Mouse (Mus musculus) lung, embryonic 14.5 days (tissue): ENCODE results near the gene Inf2. TPM values are rescaled to one million over a fixed set of nuclear protein-coding genes. Genes with fewer than 3 reads are reported as not detected.
A peak's percentile ranks its signal among the peaks of the same experiment; 100 is the strongest.

Experiments
- ATAC-seq: fragments of 200-750 bp; cut with Nextera tagmentation; 2 replicates; pipeline ENCODE4 v1.8.0; 2017; ENCODE audit warnings: mild to moderate bottlenecking, moderate TSS enrichment, moderate library complexity; ENCODE audit not compliant: insufficient read depth
- DNase-seq: peaks from one replicate; pipeline ENCODE4 v3.0.0-alpha.2; 2015
- H3K27ac ChIP-seq: fragments of 300-500 bp; sonication (generic); 2 replicates; pipeline ENCODE4 v1.5.1; 2014; ENCODE audit warnings: low read depth, mild to moderate bottlenecking, moderate library complexity
- H3K27me3 ChIP-seq: fragments of 300-500 bp; sonication (generic); 2 replicates; pipeline ENCODE4 v1.6.1; 2014; ENCODE audit warnings: low read length, control low read depth; ENCODE audit not compliant: insufficient read depth
- H3K36me3 ChIP-seq: fragments of 300-500 bp; sonication (generic); 2 replicates; pipeline ENCODE4 v1.6.1; 2014; ENCODE audit warnings: control low read depth; ENCODE audit not compliant: insufficient read depth
- H3K4me1 ChIP-seq: fragments of 300-500 bp; sonication (generic); 2 replicates; pipeline ENCODE4 v1.6.1; 2014; ENCODE audit warnings: antibody characterized with exemption, control low read depth; ENCODE audit not compliant: insufficient read depth
- H3K4me2 ChIP-seq: fragments of 300-500 bp; sonication (generic); 2 replicates; pipeline ENCODE4 v1.6.1; 2014; ENCODE audit warnings: mild to moderate bottlenecking
- H3K4me3 ChIP-seq: fragments of 300-500 bp; sonication (generic); 2 replicates; pipeline ENCODE4 v1.5.1; 2014; ENCODE audit warnings: low read depth, low read length
- H3K9ac ChIP-seq: fragments of 300-500 bp; sonication (generic); 2 replicates; pipeline ENCODE4 v1.6.1; 2014
- H3K9me3 ChIP-seq: fragments of 300-500 bp; sonication (generic); 2 replicates; pipeline ENCODE4 v1.6.1; 2016; ENCODE audit warnings: low read depth, low read length, control low read depth
- CTCF ChIP-seq: IDR thresholded peaks from 2 replicates; pipeline ENCODE4 v1.5.1; 2016; ENCODE audit warnings: antibody characterized with exemption, low read depth
- WGBS: fragments of 180-500 bp; shearing (Covaris S2); extraction: QIAGEN DNeasy Blood & Tissue Kit; methylation state at CpG from one replicate; pipeline ENCODE4 v1.1.7; 2014; 5-methylcytosine and 5-hydroxymethylcytosine counted together
- polyA plus RNA-seq: library from polyadenylated mRNA; unstranded; fragments of >200 nt; fragmentation: Nextera tagmentation; extraction: Ambion mirVana; gene quantifications from 2 replicates; pipeline ENCODE4 v1.2.1, GENCODE M21; 2014

Gene Inf2
- polyA plus RNA-seq, 1 experiment from 2014 or later = 5.2 TPM

DNA sequence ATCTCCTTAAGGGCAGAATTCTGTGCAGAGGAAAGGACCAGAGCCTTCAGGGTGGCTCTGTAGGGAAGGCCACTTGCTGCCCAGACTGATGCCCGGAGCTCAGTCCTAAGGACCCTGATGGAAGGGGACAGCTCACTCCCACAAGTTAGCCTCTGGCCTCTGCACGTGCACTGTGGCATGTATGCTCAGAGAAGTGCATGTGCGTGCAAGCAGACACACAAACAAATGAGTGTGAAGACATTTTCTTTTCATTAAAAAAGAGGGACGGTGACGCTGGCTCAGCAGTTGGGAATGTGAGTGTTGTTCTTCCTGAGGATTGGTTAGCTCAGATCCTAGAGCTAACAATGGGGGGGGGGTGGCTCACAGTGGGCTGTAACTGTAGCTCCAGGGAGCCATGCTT is 9.2 kb upstream of the Inf2 start:
- Histone ChIP-seq H3K27ac (no peak overlapping the region), H3K9me3 (no peaks in the 10 kb centered on the region), H3K36me3 (no peaks in the 10 kb centered on the region), H3K4me1 (peaks cover 14% of the 10 kb centered on the region), H3K27me3 (no peaks in the 10 kb centered on the region), H3K9ac (no peak overlapping the region), H3K4me3 (no peak overlapping the region), H3K4me2 (no peak overlapping the region)
- WGBS = 37% methylated on average over 5 of the region's 5 CpGs
- TF ChIP-seq CTCF = no peak
- DNase-seq (no peak), ATAC-seq (no peak)

GRCm38 (mm10) chr12:112579926-112580325 is 8.7 kb upstream of the Inf2 start:
- no peak for TF ChIP-seq CTCF
- Histone ChIP-seq H3K4me1 (peaks cover 14% of the 10 kb centered on the region), H3K9ac (no peak overlapping the region), H3K36me3 (no peaks in the 10 kb centered on the region), H3K4me2 (no peak overlapping the region), H3K27me3 (no peaks in the 10 kb centered on the region), H3K27ac (no peak overlapping the region), H3K4me3 (no peak overlapping the region), H3K9me3 (no peaks in the 10 kb centered on the region)
- DNase-seq = no peak
- 69% methylated on average over 8 of the region's 8 CpGs for WGBS
- ATAC-seq = no peak

DNA sequence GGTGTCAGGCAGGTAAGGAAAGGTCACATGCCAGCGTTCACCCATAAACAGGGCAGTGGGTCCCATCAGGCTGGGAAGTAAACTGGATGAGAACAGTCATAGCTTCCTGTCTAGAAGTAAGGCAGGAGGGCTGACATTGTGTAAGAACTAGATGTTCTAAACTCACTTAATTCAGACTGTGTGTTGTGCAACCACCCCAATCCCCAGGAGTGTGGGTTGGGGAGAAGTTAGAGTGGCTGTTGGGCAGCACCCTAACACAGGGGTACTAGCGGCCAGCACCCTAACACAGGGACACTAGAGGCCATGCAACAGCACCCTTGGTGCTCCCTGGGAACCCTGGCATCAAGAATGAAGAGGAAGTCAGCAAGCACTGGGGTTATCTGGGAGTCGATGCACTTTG is 7.5 kb upstream of the Inf2 start:
- Histone ChIP-seq H3K4me1 (peaks cover 11% of the 10 kb centered on the region), H3K27ac (no peak overlapping the region), H3K9ac (no peak overlapping the region), H3K4me3 (no peak overlapping the region), H3K4me2 (no peak overlapping the region), H3K36me3 (no peaks in the 10 kb centered on the region), H3K27me3 (no peaks in the 10 kb centered on the region), H3K9me3 (no peaks in the 10 kb centered on the region)
- TF ChIP-seq CTCF = no peak
- DNase-seq (no peak), ATAC-seq (no peak)
- WGBS = 66% methylated on average over 3 of the region's 3 CpGs

DNA sequence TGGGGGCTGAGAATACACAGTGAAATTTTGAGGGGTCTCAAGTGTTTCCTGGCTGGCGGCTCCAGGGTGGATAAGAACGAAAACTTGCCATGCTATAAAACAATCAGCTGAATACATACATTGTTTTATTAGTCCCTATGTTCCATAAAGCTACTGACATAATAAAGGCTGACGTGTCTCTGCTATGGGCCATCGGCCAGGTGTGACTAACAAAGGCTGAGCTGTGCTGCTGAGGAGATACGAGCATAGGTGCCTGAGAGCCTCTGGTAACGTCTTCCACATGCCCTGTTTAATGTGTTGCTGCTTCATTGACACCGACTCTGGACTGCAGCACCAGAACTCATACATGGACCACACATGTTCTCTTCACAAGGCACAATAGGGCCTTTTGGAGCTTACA is 3.6 kb upstream of the Inf2 start:
- TF ChIP-seq CTCF = no peak
- DNase-seq (no peak), ATAC-seq (no peak)
- H3K36me3 ChIP-seq = no peaks in the 10 kb centered on the region
- no peak overlapping the region for H3K4me3 ChIP-seq
- no peaks in the 10 kb centered on the region for H3K9me3 ChIP-seq
- H3K27ac ChIP-seq = no peak overlapping the region
- H3K4me1 ChIP-seq = 0 out of 2 replicates have a peak, but pooled peaks cover 3% of the 10 kb centered on the region
- H3K27me3 ChIP-seq = 0 out of 2 replicates have a peak, but pooled peaks cover 6% of the 10 kb centered on the region
- WGBS = 69% methylated on average over 7 of the region's 7 CpGs
- no peak overlapping the region for H3K9ac ChIP-seq
- no peak overlapping the region for H3K4me2 ChIP-seq

GRCm38 (mm10) chr12:112585924-112586538 is 2.6 kb upstream of the Inf2 start:
- DNase-seq (no peak), ATAC-seq (no peak)
- TF ChIP-seq CTCF = no peak
- H3K9ac ChIP-seq = no peak overlapping the region
- H3K4me2 ChIP-seq = no peak overlapping the region
- H3K4me1 ChIP-seq = 0 out of 2 replicates have a peak, but pooled peaks cover 3% of the 10 kb centered on the region
- H3K9me3 ChIP-seq = no peaks in the 10 kb centered on the region
- WGBS = 73% methylated on average over 7 of the region's 7 CpGs
- no peaks in the 10 kb centered on the region for H3K36me3 ChIP-seq
- no peak overlapping the region for H3K27ac ChIP-seq
- 0 out of 2 replicates have a peak, but pooled peaks cover 6% of the 10 kb centered on the region for H3K27me3 ChIP-seq
- H3K4me3 ChIP-seq = no peak overlapping the region

DNA sequence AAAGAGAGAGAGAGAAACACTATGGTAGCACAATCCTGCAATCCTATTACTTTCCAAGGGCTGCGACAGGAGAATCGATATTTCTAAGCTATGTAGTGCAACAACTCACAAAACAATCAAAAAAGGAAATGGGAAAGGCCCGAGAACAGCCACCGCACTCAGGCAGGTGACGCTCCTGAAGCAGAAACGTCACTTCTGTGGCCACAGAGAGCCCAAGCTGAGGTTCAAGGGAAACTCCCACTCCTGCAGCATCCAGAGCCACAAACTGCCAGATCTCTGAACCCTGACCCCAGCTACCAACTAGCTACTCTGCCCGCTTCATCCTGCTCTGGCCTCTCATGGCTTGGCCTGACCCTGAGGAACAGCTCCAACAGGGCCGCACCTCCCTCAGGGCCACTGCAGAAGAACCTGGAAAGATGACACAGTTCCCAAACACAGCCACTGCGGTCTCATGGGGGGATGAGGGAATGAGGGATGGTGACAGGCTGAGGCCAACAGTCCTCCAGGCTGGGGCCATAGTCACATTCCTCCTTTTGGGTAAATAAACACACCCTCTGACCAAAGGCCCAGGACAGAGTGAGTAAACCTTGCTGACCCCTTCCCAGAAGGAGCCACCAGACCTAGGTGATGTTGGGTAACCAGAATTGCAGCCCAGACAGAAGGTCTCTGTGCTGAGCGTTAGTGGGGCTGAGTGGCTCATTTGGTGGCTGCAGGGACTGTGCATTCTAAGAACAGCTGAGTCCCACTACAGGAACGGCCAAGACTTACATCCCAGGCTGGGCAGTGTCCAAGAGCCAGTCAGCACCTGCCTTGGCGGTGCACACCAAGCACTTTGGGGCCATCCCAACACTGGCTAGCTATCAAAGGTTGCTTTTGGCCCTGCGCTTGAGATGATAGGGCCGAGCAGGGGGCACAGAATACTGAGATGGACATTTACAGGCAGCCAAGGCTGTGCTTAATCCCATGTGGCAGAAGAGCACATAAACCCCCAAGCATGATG is 1.2 kb upstream of the Inf2 start:
- Histone ChIP-seq H3K4me2 (peak overlapping the region; percentile 97; the same call in 1 of the 2 replicates), H3K36me3 (no peaks in the 10 kb centered on the region), H3K4me1 (0 out of 2 replicates have a peak, but pooled peaks cover 3% of the 10 kb centered on the region), H3K9ac (no peak overlapping the region), H3K9me3 (no peaks in the 10 kb centered on the region), H3K4me3 (no peak overlapping the region), H3K27ac (no peak overlapping the region), H3K27me3 (0 out of 2 replicates have a peak, but pooled peaks cover 6% of the 10 kb centered on the region)
- 51% methylated on average over 14 of the region's 14 CpGs for WGBS
- ATAC-seq (no peak), DNase-seq (no peak)
- no peak for TF ChIP-seq CTCF

GRCm38 (mm10) chr12:112589491-112590191 is 1.1 kb downstream of the Inf2 start:
- H3K9ac ChIP-seq = peak overlapping the region; percentile 58; the same call in 1 of the 2 replicates

More at GRCm38 (mm10) chr12:112589491-112590191, 1.1 kb downstream of the Inf2 start:
- TF ChIP-seq CTCF = no peak
- 0 out of 2 replicates have a peak, but pooled peaks cover 6% of the 10 kb centered on the region for H3K27me3 ChIP-seq
- no peak for DNase-seq
- H3K36me3 ChIP-seq = no peaks in the 10 kb centered on the region
- H3K27ac ChIP-seq = no peak overlapping the region
- H3K4me3 ChIP-seq = peak overlapping the region; percentile 60
- peak overlapping the region; percentile 97 for H3K4me2 ChIP-seq
- WGBS = 52% methylated on average over 8 of the region's 8 CpGs
- H3K9me3 ChIP-seq = no peaks in the 10 kb centered on the region
- ATAC-seq = no peak
- H3K4me1 ChIP-seq = peaks cover 17% of the 10 kb centered on the region
